Mouse (Mus musculus) lung, postnatal 0 days (tissue): ENCODE measurements around the gene Smg6. TPM values are rescaled to one million over a fixed set of nuclear protein-coding genes. Genes with fewer than 3 reads are reported as not detected.

Experiments
- ATAC-seq: fragments of 200-750 bp; cut with Nextera tagmentation; 2 replicates; pipeline ENCODE4 v1.8.0; 2017; ENCODE audit warnings: moderate library complexity
- DNase-seq: peaks from one replicate; pipeline ENCODE4 v3.0.0-alpha.2; 2016; ENCODE audit warnings: low spot score
- H3K27ac ChIP-seq: fragments of 300-500 bp; sonication (generic); 2 replicates; pipeline ENCODE4 v1.5.1; 2014; ENCODE audit warnings: antibody characterized with exemption, mild to moderate bottlenecking, low read length, mixed read lengths
- H3K27me3 ChIP-seq: fragments of 300-500 bp; sonication (generic); replicated peaks from 2 replicates; pipeline ENCODE4 v1.6.1; 2014; ENCODE audit warnings: low read length, mixed read lengths; ENCODE audit not compliant: insufficient read depth
- H3K36me3 ChIP-seq: fragments of 300-500 bp; sonication (generic); 2 replicates; pipeline ENCODE4 v1.6.1; 2014; ENCODE audit warnings: low read length, mixed read lengths; ENCODE audit not compliant: insufficient read depth
- H3K4me1 ChIP-seq: fragments of 300-500 bp; sonication (generic); 2 replicates; pipeline ENCODE4 v1.6.1; 2014; ENCODE audit warnings: antibody characterized with exemption, low read depth, low read length, mixed read lengths; ENCODE audit not compliant: insufficient read depth
- H3K4me2 ChIP-seq: fragments of 300-500 bp; sonication (generic); replicated peaks from 2 replicates; pipeline ENCODE4 v1.6.1; 2014; ENCODE audit warnings: low read depth, mild to moderate bottlenecking, low read length, moderate library complexity, mixed read lengths
- H3K4me3 ChIP-seq: fragments of 300-500 bp; sonication (generic); 2 replicates; pipeline ENCODE4 v1.5.1; 2014; ENCODE audit warnings: low read depth, low read length
- H3K9ac ChIP-seq: fragments of 300-500 bp; sonication (generic); replicated peaks from 2 replicates; pipeline ENCODE4 v1.6.1; 2014; ENCODE audit warnings: low read depth, mild to moderate bottlenecking
- H3K9me3 ChIP-seq: fragments of 300-500 bp; sonication (generic); 2 replicates; pipeline ENCODE4 v1.6.1; 2016; ENCODE audit warnings: low read length, mixed read lengths
- CTCF ChIP-seq: IDR thresholded peaks from 2 replicates; pipeline ENCODE4 v1.5.1; 2016; ENCODE audit warnings: antibody characterized with exemption, mild to moderate bottlenecking
- EP300 ChIP-seq: IDR thresholded peaks from 2 replicates; pipeline ENCODE4 v1.6.1; 2016; ENCODE audit warnings: antibody characterized with exemption, mild to moderate bottlenecking, control low read depth
- WGBS: fragments of 180-500 bp; shearing (Covaris S2); extraction: QIAGEN DNeasy Blood & Tissue Kit; methylation state at CpG from one replicate; pipeline ENCODE4 v1.1.7; 2014; 5-methylcytosine and 5-hydroxymethylcytosine counted together
- polyA plus RNA-seq: library from polyadenylated mRNA; unstranded; fragments of >200 nt; fragmentation: Nextera tagmentation; extraction: Ambion mirVana; gene quantifications from 2 replicates; pipeline ENCODE4 v1.2.1, GENCODE M21; 2015

Smg6 gene
- polyA plus RNA-seq, 1 experiment from 2014 or later, result 9.9 TPM

- peak; percentile 13 for DNase-seq
- no peak overlapping the region for H3K4me3 ChIP-seq
These were observed 29.3 kb downstream of the Smg6 start for GRCm38 (mm10) chr11:74954901-74955300.

GRCm38 (mm10) chr11:74956006-74956405 lies 30.4 kb downstream of the Smg6 start:
- Histone ChIP-seq H3K4me1 (no peaks in the 10 kb centered on the region), H3K9ac (no peak overlapping the region), H3K27ac (no peak overlapping the region), H3K27me3 (no peaks in the 10 kb centered on the region), H3K9me3 (no peaks in the 10 kb centered on the region), H3K4me2 (no peak overlapping the region), H3K36me3 (no peaks in the 10 kb centered on the region), H3K4me3 (no peak overlapping the region)
- no peak for ATAC-seq
- TF ChIP-seq EP300, result no peak
- no peak for TF ChIP-seq CTCF
- DNase-seq, result no peak

More at GRCm38 (mm10) chr11:74954901-74955300, 29.3 kb downstream of the Smg6 start:
- H3K9me3 ChIP-seq, result no peaks in the 10 kb centered on the region
- H3K27me3 ChIP-seq, result no peaks in the 10 kb centered on the region
- H3K4me2 ChIP-seq, result no peak overlapping the region
- no peaks in the 10 kb centered on the region for H3K4me1 ChIP-seq
- TF ChIP-seq EP300 (no peak), CTCF (no peak)
- H3K27ac ChIP-seq, result no peak overlapping the region
- H3K36me3 ChIP-seq, result no peaks in the 10 kb centered on the region
- ATAC-seq, result no peak
- H3K9ac ChIP-seq, result no peak overlapping the region

DNA sequence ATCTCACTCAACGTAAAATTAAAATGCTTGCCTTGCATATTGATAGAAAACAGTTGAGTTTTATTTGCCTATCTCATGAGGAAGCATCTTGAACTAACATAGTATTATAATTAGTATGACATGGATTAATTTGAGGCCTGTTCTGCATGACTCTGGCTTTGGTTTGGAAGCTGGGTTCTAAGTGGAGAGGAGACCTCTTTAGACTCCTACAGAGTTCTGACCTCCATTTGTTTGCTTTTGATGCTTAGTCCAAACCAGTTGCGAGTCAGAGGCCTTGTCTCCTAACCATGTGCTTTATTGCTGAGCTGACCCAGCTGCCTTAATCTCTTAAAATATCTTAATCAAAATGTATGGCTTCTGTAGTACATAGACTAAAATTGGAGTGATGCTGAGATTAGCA lies 32.0 kb downstream of the Smg6 start:
- Histone ChIP-seq H3K27ac (no peak overlapping the region), H3K27me3 (no peaks in the 10 kb centered on the region), H3K9me3 (no peaks in the 10 kb centered on the region), H3K4me1 (no peaks in the 10 kb centered on the region), H3K9ac (no peak overlapping the region), H3K4me3 (no peak overlapping the region), H3K36me3 (no peaks in the 10 kb centered on the region), H3K4me2 (no peak overlapping the region)
- 82% methylated on average over 2 of the region's 2 CpGs for WGBS
- no peak for DNase-seq
- TF ChIP-seq CTCF (no peak), EP300 (no peak)
- no peak for ATAC-seq

- 0 out of 2 replicates have a peak overlapping the region, but pooled peaks have one; percentile 40 for H3K27ac ChIP-seq
- H3K9me3 ChIP-seq, result no peaks in the 10 kb centered on the region
- H3K9ac ChIP-seq, result no peak overlapping the region
- H3K4me3 ChIP-seq, result no peak overlapping the region
- H3K27me3 ChIP-seq, result no peaks in the 10 kb centered on the region
- no peaks in the 10 kb centered on the region for H3K36me3 ChIP-seq
- DNase-seq, result peak; percentile 83
- peak; percentile 56 for ATAC-seq
- WGBS, result 45% methylated on average over 2 of the region's 2 CpGs
- no peaks in the 10 kb centered on the region for H3K4me1 ChIP-seq
- no peak; the same call in 1 of the 2 replicates for TF ChIP-seq EP300
- no peak for TF ChIP-seq CTCF
- no peak overlapping the region for H3K4me2 ChIP-seq
These were observed 33.9 kb downstream of the Smg6 start for GRCm38 (mm10) chr11:74959501-74959900.

DNA sequence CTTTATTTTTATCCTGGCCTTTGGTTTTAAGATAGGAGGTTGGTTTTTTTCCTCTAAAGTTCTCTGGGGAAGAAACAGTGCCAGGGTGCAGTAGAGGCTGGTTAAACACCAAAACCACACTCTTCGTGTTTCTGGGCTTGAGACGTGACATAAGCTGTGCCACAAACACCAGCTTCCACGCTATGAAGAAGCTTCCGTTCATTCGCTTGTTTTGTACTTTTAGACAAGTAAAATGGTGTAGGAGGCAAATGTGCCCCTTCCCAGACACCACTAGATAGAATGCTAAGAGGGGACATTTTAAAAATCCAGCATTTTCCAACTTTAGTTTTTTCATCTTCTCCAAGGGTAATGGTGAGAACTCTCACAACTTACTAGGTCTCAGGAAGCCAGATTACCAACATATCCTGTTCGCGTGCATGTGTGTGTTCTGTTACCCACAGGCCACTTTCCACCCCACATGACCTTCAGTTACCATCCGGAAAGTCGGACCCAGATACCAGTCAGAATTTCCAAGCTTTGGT lies 34.5 kb downstream of the Smg6 start:
- Histone ChIP-seq H3K4me1 (no peaks in the 10 kb centered on the region), H3K27ac (no peak overlapping the region), H3K27me3 (no peaks in the 10 kb centered on the region), H3K4me2 (no peak overlapping the region), H3K9ac (no peak overlapping the region), H3K36me3 (no peaks in the 10 kb centered on the region), H3K4me3 (no peak overlapping the region), H3K9me3 (no peaks in the 10 kb centered on the region)
- ATAC-seq (no peak), DNase-seq (no peak)
- 86% methylated on average over 9 of the region's 9 CpGs for WGBS
- TF ChIP-seq EP300 (no peak), CTCF (no peak)

DNA sequence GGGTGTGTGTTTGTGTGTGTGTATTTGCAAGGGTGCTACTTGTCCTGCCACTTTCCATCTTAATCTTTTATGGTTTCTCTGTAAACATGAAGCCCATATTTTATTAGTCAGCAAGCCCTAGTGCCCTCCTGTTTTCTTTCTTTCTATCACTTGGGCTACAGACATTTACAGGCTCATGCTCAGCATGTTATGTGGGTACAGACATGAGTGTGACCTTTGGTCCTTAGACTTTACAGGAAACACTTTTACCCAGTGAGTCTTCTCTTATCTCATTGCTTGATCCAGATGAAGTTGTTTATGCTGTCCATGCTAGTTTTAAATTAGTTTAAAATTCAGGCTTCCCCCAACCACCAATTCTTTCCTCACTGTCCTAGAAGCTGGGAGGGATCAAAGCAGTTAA lies 36.3 kb downstream of the Smg6 start:
- Histone ChIP-seq H3K9me3 (no peaks in the 10 kb centered on the region), H3K36me3 (no peaks in the 10 kb centered on the region), H3K27ac (no peak overlapping the region), H3K4me3 (no peak overlapping the region), H3K27me3 (no peaks in the 10 kb centered on the region), H3K4me2 (no peak overlapping the region), H3K9ac (no peak overlapping the region), H3K4me1 (no peaks in the 10 kb centered on the region)
- ATAC-seq, result no peak
- no peak for DNase-seq
- no peak for TF ChIP-seq CTCF
- no peak for TF ChIP-seq EP300

DNA sequence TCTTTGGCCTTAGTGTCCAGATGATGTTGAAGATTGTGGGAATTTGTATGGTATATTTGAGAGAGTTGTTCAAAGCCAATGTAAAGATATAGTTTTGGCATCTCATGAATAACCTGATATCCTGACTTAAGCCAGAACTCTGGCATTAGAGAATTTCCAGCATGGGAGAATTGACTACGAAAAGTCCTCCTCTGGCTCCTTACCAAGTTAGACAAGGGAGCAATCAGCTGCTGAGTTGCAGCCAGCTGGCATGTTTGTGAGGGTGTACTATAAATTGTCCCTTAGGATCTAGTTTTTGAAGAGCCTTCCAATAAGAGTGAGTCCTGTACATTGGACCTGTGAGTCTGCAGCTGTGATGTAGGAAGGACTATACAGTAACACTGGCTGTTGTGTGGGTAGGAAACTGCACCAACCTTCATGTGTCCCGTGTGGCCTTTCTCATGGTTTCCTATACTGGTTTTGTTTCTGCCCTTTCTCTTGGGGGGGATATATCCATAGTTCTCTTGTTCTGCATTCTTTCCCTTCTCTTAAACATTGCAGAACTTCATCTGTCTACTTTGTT lies 37.3 kb downstream of the Smg6 start:
- Histone ChIP-seq H3K4me2 (no peak overlapping the region), H3K36me3 (no peaks in the 10 kb centered on the region), H3K4me3 (no peak overlapping the region), H3K27me3 (no peaks in the 10 kb centered on the region), H3K4me1 (no peaks in the 10 kb centered on the region), H3K9ac (no peak overlapping the region), H3K9me3 (no peaks in the 10 kb centered on the region), H3K27ac (no peak overlapping the region)
- ATAC-seq, result no peak
- TF ChIP-seq CTCF, result no peak
- TF ChIP-seq EP300, result no peak
- DNase-seq, result peak; percentile 22
- WGBS, result 69% methylated on average over 2 of the region's 2 CpGs
